Mouse (Mus musculus): ENCODE data around the gene Dusp16.
"Not testable (repeated sequence)": the region's sequence is repeated elsewhere in the genome, so short reads cannot be mapped to it uniquely, and the experiment has no call there.

Dusp16 gene

DNA sequence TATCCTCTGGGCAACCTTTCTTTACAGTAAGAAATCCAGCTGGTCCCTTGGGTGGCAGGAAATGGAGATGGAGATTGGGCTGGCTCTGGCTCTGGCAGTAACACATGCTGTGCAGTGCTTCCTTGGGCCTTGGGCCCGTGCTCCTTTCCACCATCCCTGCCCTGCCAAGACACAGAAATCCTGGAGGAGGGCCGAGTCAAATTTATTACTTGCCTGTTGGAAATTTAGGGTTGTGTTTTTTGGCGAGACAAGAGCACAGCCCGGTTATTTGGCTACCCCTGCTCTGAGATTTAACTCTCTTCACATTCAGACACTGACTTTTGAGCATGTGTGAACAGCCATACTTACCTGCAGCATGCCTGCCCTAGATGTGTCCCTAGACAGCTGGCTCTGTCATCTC, 96.3 kb downstream of the Dusp16 start:
- peak; percentile 78 for DNase-seq

DNA sequence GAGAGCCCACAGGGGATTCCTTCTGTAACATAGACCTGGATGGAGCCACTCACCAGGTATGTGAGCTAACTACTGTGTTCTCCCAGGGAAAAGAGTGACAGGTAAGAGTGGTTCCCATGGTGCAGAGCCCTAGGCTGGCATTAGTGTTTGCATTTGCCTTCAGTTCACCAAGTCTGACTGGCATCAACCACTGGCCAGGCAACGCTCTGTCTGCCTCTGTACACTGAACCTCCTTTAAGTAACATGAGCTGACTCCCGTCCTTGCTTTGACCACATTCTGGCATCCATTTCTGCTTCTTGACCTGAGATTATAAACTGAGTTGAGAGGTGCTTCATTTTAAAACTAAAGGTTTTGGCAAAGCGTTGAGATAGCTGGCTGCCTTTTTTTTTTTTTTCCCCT, 96.8 kb downstream of the Dusp16 start:
- DNase-seq: no peak

DNA sequence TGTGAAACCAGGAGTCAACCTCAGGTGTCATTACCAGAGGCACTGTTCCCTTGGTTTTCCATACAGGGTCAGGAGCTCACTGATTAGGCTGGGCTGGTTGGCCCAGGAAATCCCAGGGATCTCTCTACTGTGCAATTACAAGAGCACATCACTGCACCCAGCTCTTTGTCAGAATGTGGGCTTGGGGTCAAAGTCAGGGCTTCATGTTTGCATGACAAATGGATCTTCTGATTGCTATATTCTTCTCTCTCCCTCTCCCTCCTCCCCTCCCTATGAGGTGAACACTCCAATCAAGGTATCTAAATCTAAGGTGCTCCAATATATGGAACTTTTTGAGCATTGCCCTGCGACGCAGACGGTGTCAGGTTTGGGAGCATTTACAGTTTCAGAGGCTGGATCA, 97.4 kb downstream of the Dusp16 start:
- no peak for DNase-seq

DNA sequence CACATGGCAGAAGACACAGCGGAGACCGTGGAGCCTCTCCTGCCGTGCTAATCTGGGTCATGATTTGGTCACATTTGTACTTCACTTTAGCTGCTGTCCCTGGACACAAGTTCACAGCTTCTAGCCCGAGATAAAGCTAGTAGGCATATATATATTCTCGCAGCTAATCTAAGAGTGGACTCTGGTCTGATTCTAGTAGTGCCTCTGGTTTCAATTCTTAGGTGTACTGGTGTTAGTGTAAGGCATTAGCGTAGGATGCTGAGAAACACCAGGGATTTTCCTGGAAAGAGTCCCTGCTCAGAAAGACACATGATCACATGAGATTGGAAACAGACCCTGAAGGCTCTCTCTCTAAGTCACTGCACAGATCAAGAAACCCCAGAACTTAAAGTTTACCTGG, 97.9 kb downstream of the Dusp16 start:
- DNase-seq: no peak

DNA sequence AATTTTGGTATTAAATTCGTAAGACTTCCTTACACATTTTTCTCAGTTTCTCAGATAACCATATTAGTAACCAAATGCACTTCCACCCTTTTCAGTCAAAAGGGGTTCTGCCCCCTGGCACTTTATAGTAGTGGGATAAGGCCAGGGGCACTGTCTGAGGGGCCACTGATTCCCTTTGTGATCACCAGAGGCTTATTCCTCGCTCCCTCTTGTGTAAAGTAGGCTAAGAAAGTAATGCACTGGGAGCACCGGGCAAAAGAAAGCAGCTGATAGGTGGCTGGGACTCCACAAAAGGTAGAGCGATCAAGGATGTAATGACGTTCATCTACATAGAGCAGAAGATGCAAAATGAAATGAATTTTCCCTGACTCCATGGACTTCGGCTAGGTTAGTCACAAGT, 106.9 kb downstream of the Dusp16 start:
- no peak for DNase-seq

DNA sequence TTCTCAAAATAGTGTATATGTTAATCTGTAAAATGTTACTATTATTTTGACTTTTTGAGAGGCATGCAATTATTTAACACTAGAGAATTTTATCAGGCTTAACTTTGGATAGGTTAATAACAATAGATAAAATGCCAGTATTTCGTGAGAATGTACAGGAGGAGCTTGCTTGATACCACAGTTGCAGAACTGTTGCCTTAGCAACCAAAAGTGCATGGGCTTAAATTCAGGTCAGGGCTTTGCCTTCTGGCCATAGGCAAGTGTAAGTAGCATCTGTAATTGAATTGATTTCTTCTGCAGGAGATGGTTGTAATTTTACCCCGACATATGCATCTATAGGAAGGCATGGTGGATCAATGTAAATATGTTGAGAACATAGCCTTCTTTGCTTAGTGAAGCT, 107.4 kb downstream of the Dusp16 start:
- peak; percentile 30 for DNase-seq

DNA sequence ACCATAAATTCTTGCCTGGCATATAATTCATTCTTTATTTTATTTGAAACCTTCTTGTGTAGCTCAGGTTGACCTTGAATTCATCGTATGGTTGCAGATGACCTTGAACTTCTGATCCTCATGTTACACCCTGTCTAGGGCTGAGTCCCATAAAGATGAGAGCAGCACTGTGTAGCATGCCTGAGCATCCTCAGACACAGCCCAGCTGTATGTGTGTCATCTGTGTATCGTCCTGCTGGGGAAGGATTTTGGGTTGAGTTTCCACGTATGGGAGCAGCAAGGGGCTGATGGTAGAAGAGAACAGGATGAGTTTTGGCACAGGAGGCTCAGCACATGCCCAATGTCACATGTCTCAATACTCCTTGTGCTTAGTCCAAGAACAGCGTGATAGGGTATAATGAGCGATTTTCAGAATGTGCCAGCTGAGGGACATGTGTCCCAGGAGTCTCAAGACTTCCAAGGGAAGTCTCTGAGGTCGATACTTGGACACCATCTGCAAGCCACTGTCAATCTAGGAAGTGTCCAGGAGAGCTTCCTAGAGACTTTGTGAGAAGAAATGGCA, 108.0 kb downstream of the Dusp16 start:
- peak; percentile 38 for DNase-seq

DNA sequence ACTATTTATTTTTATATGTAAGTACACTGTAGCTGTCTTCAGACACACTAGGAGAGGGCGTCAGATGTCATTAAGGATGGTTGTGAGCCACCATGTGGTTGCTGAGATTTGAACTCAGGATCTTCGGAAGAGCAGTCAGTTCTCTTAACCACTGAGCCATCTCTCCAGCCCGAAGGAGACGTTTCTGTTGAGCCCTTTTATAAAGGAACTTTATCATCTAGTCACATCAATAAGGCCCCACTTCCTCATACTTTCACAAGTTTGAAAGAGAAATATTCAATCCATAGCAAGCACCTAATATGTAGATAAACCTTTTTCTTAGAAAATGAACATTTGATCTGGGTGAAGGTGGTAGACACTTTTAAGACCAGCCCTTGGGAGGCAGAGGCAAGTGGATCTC, 113.1 kb downstream of the Dusp16 start:
- not testable (repeated sequence) for DNase-seq

DNA sequence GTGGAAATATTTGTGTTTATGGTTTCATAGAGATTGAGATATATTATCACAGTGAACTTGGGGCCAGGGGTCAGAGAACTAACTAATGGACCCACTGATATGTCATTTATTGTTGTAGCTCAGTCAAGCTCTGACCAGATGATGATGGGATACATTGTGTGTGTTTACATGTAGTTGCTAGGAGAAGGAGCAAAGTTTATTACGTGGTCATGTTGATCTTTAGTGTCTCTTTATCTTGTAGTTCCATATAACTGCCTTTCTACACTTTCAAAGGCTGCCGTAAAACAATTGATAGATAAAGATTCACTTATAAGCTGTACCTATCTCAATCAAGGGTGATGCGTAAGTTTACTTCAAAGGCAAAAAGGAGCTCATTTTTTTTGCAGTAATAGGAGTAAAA, 114.4 kb downstream of the Dusp16 start:
- no peak for DNase-seq

DNA sequence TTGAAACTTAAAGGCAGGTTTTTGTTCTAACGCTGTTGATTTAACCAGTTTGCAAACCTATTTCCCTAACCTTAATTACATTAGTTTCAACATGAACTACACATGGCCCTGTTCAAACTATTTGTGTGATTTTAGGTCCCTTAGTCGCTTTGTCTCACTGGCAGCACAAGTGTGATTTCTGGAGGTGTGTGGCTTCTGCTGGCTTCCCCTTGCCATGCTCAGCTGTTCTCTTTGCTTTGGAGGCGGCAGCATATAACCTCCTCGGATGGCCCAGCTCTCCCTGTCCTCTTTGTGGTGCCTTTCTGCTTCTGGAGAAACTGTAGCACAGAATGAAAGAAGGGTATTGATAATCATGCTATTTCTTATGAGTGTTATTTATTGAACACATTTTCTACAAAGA, 114.9 kb downstream of the Dusp16 start:
- DNase-seq: no peak

DNA sequence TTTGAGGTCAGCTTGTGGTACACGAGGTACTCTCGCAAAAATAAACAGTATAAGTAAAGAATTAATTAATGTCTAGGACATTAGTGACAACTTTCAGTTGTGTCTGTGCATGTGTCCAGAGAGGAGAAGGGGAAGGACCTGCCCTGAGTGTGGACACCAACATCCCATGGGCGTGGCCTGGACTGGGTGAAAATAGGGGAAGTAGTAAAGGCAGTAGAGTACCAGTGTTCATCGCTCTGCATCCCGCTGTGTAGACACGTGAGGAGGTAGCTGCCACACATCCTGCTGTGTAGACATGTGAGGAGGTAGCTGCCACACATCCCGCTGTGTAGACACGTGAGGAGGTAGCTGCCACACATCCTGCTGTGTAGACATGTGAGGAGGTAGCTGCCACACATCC, 118.7 kb downstream of the Dusp16 start:
- not testable (repeated sequence) for DNase-seq

DNA sequence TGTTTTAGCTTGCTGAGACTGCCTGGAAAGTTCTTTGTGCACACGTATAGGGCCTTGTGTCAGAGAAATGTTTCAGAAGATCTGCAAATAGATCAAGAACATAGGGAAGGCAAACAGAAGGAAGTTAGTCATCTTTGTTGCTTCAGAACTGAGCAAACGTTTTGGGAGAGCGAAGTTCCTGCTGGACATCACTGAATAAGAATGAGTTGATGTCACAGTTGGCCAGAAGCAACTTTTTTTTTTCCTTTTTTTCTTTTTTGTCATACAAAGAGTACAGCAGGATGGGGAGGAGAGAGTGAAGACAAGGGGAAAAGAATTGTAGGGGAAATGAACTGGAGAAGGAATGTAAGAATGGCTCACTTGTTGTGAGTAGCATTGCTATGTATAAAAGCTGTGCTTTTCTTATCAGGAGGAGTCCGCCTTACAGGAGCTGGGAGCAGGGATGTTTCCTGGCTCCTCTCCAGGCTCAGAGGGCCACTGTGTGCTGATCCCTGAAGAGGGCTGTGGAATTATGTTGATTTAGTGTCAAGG, 121.5 kb downstream of the Dusp16 start:
- no peak for DNase-seq

DNA sequence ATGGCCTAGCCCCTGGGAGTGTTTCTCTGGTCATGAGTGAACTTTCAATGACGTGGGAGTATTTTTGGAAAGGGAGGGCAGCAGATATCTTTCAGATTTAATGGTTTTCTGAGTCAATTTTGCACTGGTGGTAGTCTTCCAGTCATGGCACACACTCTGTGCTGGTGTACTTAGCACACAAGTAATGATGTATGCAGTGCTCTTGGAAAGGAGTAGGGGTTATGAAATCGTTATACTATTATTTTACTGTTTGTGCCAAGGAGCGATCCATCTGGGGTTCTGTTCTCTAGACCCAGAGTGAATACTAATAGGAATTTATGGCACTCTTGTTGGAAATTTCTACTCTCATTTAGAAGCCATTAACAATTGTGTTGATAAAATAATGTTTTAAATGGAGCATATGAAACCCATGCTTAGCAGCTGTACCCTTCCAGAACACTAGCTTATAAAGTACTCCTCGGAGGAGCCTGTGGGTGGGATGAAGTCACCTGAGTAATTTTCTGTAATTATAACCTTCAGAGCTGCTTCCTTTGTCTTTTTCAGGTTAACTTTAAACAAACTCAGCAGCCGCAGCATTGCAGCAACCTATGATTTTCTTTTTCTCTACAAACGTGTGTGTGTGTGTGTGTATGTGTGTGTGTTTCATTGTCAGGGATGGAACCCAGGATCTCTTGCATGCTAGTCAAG, 123.1 kb downstream of the Dusp16 start:
- DNase-seq: no peak

DNA sequence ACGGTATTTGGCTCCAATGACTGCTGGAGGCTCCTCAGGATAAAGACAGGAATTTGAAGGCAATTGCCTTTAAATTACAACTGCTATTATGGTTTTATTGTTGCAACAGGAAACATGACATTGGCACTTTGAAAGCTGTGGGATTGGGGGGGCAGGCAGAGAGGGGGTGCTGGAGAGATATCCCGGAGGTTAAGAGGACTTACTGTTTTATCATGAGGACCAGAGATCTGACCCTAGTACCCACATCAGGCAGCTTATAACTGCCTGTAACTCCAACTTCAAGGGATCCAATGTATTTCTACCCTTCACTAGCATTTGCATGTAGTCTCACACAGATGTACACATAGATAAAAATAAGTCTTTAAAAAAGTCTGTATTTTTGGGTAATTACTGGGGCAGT, 123.9 kb downstream of the Dusp16 start:
- no peak for DNase-seq

DNA sequence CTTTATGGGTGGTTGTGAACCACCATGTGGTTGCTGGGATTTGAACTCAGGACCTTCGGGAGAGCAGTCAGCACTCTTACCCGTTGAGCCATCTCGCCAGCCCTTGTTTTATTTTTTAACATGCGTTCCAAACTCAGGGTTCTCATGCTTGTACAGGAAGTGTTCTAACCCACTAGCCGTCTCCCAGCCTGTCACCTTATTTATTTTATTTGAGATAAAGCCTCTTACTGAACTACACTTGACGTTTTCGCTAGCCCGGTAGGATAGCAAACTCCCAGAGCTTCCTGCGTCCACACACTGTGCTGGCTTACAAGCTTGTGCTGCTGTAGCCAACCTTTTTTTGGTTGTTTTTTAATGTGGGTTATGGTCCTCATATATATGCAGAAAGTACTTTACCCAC, 126.6 kb downstream of the Dusp16 start:
- no peak for DNase-seq

Measured in cerebellum, adult 9-10 months (tissue).